Mouse (Mus musculus) testis, adult 2 months (tissue): ENCODE data around the gene St8sia6.

ENCODE experiments used
- CTCF ChIP-seq: fragments of 200-500 bp; IDR thresholded peaks from 2 replicates; pipeline ENCODE4 v1.5.1; 2012; ENCODE audit warnings: low read depth, mild to moderate bottlenecking, inconsistent platforms, low read length, moderate library complexity; ENCODE audit not compliant: control insufficient read depth, insufficient read depth, insufficient replicate concordance
- POLR2A ChIP-seq: fragments of 200-500 bp; IDR thresholded peaks from 2 replicates; pipeline ENCODE4 v1.6.1; 2012; ENCODE audit warnings: low read depth, mild to moderate bottlenecking, inconsistent platforms, low read length, moderate library complexity; ENCODE audit not compliant: control insufficient read depth

DNA sequence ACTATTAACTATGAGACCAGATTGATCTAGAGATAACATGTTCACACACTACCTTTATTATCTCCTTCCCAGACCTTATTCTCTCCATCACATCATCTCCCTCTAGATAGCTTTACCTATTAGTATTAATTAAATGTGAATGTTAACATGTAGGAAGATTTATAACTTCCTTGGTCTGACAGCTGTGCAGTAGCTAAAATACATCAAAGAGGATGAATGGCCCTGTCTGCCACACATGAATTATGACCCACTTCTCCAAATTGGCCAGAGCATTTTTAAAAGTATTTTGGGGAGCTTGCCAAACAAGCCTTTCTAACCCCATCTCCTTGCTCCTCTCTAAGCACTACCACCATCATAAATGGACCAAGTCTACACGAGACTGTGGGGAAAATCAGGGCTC lies 41.1 kb upstream of the St8sia6 start:
- TF ChIP-seq POLR2A (no peak), CTCF (no peak)
